Mouse (Mus musculus) kidney, adult 8-10 months (tissue): ENCODE measurements around the gene Klhl2.

ENCODE experiments used
- DNase-seq, 2 experiments: peaks; one replicate each; pipeline ENCODE4 v3.0.0; 2022

The Klhl2 gene

GRCm38 (mm10) chr8:64829921-64830320, 19.9 kb downstream of the Klhl2 start:
- DNase-seq = no peak

- no peak for DNase-seq
These were observed 20.4 kb downstream of the Klhl2 start for GRCm38 (mm10) chr8:64829391-64829790.

- no peak for DNase-seq
These were observed 21.4 kb downstream of the Klhl2 start for GRCm38 (mm10) chr8:64828466-64828865.

GRCm38 (mm10) chr8:64827356-64827755, 22.5 kb downstream of the Klhl2 start:
- DNase-seq = no peak

GRCm38 (mm10) chr8:64826461-64826860, 23.4 kb downstream of the Klhl2 start:
- DNase-seq = peak in 1 of 2 experiments; percentile 13

GRCm38 (mm10) chr8:64823905-64824304, 25.9 kb downstream of the Klhl2 start:
- no peak for DNase-seq

DNA sequence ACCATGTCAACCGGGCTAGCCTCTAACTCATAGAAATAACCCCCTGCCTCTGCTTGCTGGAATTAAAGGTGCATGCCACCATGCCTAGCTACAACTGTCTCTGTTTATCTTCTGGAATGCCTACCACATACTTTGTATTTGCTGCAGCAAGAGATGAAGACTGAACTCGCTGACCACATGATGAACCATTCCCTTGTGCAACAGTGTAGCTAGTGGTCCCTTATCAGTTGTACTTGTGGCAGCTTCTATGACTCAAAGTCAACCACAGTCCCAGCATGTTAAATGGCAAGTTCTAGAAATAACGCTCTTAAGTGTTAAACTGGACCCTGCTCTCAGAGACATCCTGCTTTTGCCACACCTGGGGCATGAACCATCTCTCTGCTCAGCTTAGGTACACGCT, 28.9 kb downstream of the Klhl2 start:
- no peak for DNase-seq

DNA sequence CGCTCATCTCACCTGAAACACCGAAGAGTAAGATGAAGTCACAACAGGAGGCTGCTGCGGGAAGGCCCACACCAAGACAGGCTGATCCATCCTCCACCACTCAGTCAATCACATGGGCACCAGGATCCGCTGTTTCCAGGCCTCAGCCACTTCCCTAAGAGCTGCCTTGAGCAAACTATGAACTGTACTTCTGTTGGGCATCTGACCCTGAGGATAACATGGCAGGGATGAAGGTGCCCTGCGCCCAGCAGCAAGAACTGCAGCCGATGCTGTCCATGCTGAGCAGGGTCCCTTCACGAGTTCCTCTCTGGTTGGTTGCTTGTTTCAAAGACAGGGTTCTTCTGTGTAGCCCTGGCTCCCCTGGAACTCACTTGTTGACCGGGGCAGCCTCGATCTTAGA, 38.0 kb downstream of the Klhl2 start:
- DNase-seq = no peak

DNA sequence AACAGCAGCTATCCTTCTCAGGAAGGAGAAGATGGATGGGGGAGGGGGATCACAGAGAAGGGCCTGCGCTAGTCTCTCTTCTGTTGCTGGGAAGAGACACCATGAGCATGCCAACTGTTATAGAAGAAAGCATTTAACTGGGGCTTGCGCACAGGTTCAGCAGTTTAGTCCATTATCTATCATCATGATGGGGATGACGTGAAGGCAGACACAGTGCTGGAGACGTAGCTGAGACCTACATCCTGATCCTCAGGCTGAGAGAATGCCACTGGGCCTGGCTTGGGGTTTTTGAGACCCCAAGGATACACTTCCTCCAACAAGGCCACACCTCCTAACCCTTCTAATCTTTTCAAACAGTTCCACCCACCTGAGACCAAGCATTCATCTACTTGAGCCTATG, 38.7 kb downstream of the Klhl2 start:
- no peak for DNase-seq

DNA sequence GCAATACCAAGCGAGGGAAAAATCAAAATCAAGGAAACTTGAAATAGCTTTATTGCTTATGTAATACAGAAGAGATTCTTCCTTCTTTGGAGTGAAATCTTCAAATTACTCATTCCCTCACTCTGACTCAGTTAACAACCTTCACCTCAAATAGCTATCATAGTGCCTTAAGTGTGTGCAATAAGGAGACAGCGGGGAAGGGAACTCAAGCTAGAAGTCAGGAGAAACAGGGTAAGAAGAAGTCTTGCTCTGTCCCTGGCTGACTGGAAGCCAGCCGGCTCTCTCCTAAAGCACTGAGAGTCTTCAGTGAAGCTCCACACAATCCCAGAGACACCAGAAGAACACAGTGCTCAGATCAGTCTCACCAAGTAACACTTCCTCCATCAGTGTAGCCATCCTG, 43.3 kb downstream of the Klhl2 start:
- no peak for DNase-seq

- no peak for DNase-seq
These were observed 44.8 kb downstream of the Klhl2 start for GRCm38 (mm10) chr8:64804971-64805370.

- no peak for DNase-seq
These were observed 50.5 kb downstream of the Klhl2 start for GRCm38 (mm10) chr8:64799306-64799705.

GRCm38 (mm10) chr8:64798503-64798902, 51.3 kb downstream of the Klhl2 start:
- DNase-seq = no peak

DNA sequence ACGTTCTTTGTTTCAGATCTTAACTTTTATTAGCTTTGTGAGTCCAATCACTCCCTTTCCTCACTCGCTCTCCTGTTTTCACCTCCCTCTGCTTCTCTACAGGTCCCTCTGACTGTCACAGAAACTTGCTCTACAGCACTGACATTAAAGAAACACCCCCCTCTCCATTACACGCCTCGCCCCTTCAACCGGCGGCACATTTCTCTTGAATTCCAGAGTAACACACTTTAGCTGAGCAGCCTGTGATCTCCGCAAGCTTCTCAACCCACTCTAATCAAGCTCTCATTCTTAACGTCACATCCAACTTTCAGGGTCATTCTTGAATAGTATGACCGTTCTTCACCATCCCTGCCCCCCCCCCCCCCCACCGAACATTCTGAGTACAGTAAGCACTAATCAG, 52.1 kb downstream of the Klhl2 start:
- no peak for DNase-seq

DNA sequence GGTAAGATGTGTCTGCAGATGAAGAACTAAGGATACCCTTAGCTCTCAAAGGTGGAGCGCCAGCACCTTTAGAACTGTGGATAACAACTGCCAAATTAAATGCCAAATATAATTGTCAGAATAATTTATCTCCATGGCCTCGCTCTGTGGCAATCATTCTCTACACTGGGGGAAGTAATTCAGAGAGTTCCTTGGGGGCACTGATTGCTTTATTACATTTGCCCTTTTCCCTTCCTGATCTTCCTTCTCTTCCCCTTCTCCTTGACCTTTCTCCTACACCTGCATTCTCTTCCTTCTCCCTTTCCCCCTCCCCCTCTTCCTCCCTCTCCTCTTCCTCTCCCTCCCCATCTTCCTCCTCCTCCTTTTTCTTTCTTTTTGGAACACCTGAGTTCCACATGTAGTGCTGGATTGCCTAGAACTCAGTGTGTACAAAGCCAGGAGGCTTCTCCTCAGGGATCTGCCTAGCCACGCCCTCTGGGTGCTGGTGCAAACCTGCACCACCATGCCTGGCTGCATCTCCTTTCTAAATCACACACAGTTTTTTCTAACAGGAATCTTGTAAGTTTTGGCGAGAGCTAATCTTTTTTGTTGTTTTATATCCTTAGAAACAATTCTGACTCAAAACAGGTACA, 58.5 kb downstream of the Klhl2 start:
- no peak for DNase-seq

DNA sequence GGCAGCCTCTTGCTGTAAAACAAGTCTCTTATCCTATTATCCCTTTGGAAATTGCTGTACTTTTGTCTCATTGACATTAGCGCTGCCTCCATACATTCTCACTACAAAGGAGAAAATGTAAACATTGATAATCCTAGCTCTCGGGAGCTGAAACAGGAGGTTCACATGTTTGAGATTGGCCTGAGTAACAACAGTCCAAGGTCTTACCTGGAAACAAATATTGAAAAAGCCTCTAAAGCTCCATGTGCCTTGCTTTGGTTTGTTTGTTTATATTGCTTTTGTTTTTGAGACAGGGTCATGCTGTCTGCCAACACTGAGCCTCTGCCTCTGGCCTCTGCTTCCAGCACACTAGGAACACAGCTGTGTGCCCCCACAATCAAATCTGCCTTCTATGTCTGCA, 59.4 kb downstream of the Klhl2 start:
- DNase-seq = no peak

DNA sequence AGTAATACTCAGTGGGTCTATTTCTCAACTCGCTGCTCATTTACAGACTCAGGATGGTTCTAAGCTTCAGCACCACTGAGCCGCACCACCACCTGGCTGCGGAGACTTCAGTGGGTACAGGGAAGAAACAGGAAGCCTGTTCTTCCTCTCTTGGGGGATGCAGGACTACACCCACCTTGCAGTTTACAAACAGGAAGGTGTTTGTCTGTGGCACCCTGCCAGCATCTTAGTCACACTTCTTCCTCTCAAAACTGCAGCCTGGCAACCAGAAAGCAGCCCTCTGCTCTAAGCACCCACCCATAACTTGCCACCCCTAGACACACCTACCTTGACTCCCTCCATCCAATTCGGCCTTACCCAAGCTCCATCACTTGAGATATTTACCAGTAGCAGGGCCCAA, 61.1 kb downstream of the Klhl2 start:
- DNase-seq = peak; percentile 66 to 72

GRCm38 (mm10) chr8:64786801-64787200, 63.0 kb downstream of the Klhl2 start:
- no peak for DNase-seq

- DNase-seq = peak in 1 of 2 experiments; percentile 22
These were observed 65.6 kb downstream of the Klhl2 start for GRCm38 (mm10) chr8:64784235-64784634.

DNA sequence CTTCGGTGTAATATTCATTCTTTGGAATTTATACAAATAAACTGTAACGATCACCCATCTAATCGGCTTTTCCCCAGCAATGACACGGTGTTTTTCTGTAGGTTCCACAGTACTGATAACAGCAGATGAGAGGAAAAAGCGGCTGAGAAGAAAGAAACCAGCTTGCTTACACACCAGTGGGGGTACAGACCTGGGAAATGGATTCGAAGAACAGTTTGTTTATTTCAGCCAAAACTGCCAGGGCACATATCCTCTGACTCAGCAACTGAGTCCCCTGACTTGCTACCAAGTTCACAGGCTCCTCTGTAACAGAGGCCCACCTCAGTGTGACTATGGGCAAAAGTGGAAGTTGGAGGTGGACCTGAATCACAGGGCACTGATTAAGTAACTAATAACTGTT, 67.9 kb downstream of the Klhl2 start:
- no peak for DNase-seq

- peak in 1 of 2 experiments; percentile 9 for DNase-seq
These were observed 71.9 kb downstream of the Klhl2 start for GRCm38 (mm10) chr8:64777925-64778324.

GRCm38 (mm10) chr8:64774136-64774535, 75.7 kb downstream of the Klhl2 start:
- no peak for DNase-seq

GRCm38 (mm10) chr8:64770814-64771213, 79.0 kb downstream of the Klhl2 start:
- no peak for DNase-seq

- DNase-seq = no peak
These were observed 80.2 kb downstream of the Klhl2 start for GRCm38 (mm10) chr8:64769586-64769985.

GRCm38 (mm10) chr8:64768645-64769044, 81.2 kb downstream of the Klhl2 start:
- no peak for DNase-seq
